Mouse (Mus musculus) retina, postnatal 1 day (tissue): ENCODE data around the gene Klk15.
"Not testable (repeated sequence)": the region's sequence is repeated elsewhere in the genome, so short reads cannot be mapped to it uniquely, and the experiment has no call there.

Experiments
- DNase-seq: peaks from one replicate; pipeline ENCODE4 v3.0.0-alpha.2; 2012

The Klk15 gene

GRCm38 (mm10) chr7:43933440-43933839 is at the start of gene Klk15:
TSS of gene Klk15 (plus strand) at chr7:43933740.
- no peak for DNase-seq

DNA sequence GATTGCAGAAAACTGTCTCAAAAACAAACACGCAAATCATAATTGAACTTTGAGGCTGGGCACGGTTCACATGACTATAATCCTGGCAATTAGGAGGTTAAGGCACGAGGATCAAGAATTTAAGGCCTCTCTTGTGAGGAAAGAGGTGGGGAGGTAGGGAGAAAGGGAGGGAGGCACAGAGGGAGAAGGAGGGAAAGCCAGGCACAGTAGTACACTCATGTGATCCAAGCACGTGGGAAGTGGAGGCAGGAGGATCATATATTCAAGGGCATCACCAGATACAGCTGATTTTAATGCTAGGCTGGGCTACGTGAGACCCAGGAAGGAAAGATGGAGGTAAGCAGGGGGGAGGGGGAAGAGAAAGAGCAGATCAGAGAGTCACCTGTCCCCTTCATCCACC is 42.2 kb upstream of the Klk15 start:
- no peak for DNase-seq

DNA sequence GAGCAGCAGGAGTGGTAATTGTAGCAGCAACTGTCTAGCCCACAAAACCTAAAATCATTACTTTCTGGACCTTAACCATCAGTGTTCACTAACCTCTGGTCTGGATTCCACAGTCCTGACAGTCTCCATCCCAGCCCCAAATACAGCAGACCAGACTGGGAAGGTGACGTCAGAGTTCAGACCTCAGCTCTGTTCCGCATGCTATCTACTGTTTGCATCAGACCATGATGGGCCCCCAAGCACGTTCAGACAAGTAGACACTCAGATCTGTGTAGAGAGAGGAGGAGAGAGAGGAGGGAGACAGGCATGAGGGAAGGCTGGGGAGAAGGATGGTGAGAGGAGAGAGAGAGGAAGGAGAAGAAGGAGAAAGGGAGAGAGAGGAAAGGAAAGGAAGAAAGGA is 41.8 kb upstream of the Klk15 start:
- DNase-seq: no peak

DNA sequence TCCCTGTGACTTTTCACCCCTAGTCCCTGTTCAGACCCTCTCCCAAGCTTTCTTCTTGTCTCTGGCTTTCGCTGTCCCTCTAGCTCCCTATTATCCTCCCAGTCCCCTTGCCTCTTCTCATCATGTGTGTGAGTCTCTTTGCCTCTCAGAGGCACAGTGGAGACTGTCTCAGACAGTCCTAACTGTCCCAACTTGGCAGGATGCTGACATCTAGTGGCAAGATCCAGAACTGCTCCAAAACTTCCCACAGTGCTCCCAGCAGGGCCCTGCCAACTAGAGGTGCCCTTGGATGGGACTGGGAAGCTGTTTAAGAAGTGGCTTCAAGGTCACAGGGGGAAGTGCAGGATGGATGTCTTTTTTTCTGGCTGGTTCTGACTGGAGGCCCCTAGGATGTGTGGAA is 38.7 kb upstream of the Klk15 start:
- DNase-seq: peak; percentile 87

GRCm38 (mm10) chr7:43914821-43915220 is 18.7 kb upstream of the Klk15 start:
- DNase-seq: no peak

DNA sequence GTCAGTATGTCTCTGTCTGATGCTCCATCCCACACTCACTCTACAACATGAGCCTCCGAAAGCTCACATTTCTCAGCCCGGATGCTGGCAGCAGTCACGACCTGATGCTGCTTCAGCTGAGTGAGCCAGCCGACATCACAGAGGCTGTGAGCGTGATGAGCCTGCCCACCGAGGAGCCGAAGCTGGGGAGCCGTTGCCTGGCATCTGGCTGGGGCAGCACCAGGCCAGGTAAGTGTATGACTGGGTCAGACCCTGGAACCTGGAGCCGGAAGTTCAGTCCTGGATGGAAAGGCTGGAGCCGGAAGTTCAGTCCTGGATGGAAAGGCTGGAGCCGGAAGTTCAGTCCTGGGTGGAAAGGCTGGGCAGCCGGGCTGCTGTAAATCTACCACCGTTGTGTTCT is 15.1 kb upstream of the Klk15 start:
- no peak for DNase-seq

GRCm38 (mm10) chr7:43918871-43919270 is 14.7 kb upstream of the Klk15 start:
- no peak for DNase-seq

DNA sequence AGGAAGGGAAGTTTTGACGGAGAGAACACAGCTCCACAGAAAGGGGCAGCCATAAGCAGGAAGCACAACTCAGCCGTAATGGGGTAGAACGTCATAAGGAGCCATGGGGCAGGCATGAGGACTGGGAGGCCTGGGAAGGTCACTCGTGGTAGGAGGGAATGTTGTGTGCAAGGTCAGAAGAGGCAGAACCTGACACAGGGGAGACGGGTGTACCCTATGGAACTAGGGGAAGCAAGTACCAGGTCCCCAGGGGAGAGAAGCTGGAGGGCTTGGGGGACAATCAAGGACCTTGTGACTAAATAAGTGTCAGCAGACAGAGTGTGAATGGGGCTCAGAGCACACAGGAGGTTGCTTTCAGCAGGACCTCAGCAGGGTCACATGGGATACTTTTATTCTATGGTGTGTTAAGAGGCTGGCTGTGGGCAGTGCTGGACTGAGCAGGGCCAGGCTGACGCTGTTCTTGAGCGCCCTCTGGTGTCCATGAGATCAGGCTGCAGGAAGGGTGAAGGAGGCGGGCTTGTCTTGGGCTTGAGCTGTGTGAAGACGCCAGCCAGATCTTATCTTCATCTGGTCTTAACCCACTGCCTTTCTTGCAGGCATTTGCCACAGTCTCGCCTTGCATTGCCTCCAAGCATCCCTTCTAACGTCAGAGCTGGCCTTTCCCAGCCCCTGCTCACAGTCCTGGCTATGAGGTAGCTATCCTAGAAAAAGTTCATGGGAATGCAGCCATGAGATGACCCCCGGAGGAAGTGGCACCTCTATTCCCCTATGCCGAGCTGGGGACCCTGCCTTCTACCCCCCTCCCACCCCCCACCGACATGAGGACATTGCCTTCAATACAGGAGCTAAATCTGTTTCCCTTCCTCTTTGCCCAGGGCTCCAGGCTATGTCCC is 13.7 kb upstream of the Klk15 start:
- DNase-seq: peak; percentile 79

- DNase-seq: no peak
Observed at GRCm38 (mm10) chr7:43920582-43920981, 13.0 kb upstream of the Klk15 start.

- no peak for DNase-seq
Observed at GRCm38 (mm10) chr7:43921087-43921486, 12.5 kb upstream of the Klk15 start.

DNA sequence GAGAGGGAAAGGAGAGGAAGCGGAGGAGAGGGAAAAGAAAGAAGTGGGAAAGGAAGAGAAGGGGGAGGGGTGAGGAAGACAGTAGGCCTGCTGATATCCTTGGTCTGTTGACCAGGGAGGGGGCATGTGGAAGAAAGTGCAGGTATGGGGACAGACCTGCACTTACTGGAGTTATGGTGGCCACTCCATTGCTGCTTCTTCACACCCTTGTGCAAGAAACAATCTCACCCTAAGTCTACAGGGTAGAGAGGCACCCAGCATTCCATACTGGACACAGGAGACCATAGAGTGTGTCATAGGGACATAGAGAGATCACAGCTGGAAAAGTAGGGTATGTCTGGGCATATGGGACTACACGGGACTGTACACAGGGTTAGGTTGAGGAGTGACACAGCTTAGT is 11.6 kb upstream of the Klk15 start:
- no peak for DNase-seq

DNA sequence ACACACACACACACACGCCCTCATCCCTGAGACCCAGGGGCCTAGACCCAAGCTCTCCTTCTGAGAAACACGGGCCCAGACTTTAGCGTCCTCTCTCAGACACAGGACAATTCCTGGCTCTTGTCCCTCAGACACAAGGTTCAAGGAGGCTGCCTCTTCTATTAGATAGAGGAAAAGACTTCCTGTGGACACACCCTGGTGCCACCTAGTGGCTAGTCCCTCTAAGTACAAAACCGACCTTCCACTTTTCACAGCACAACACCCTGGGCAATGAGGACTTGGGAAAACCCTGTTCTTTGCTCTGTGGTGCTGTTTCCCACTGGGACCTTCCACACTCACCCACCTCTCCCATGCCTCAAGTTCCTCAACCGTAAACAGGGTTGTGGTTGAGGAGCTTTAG is 7.6 kb upstream of the Klk15 start:
- DNase-seq: peak; percentile 36

DNA sequence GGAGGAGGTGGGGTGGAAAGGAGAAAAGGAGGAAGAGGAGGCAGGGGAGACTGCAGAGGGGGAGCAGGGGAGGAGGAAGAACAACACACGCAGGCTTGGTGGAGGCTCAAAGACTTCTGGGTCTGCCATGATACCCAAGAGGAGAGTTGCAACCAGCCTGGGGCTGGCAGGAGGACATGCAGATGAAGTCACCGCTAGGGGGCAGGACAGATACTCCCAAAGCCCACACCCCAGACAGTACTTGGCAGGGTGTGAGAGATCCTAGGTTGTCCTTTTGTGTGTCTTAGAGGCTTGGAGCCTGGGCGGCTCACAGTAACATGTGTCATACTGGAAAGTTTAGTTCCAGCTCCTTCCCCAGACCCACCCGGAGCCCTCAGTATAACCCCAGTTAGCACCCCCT is 5.0 kb upstream of the Klk15 start:
- DNase-seq: peak; percentile 45

DNA sequence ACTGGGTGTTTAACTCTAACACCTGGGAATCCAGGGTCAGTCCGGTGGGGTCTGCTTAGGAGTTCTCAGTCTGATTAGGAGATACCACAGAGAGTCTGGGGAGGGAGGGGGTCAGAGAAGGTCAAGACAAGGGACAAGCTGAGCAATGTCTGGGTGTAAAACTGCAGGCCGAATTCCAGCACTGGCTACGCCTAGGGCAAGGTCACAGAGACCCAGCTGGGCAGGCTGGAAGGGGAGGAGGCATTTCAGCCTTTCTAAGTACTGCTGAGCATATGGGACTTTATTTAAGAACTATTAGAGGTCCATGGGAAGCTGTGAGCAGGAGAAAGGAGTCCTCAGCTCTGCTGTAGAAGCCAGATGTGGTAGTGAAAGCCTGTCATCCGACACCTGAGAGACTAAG is 1.2 kb upstream of the Klk15 start:
- DNase-seq: no peak

- DNase-seq: no peak
Observed at GRCm38 (mm10) chr7:43934747-43935146, 1.2 kb downstream of the Klk15 start.

DNA sequence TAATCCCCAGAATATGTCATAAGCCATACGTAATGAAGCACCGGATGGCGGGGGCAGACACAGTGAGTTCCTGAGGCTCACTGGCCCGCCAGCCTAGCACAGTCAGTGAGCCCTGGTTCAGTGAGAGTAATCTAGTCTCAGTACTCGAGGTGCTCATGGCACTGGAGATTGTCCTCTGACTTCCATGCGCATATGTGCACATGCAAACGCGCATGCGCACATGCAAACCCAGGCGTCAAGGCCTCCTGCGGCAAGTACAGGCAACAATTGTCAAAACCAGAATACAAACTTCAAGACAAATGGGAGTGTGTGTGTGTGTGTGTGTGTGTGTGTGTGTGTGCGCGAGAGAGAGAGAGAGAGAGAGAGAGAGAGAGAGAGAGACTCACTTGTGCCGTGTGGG is 3.0 kb downstream of the Klk15 start:
- no peak for DNase-seq

DNA sequence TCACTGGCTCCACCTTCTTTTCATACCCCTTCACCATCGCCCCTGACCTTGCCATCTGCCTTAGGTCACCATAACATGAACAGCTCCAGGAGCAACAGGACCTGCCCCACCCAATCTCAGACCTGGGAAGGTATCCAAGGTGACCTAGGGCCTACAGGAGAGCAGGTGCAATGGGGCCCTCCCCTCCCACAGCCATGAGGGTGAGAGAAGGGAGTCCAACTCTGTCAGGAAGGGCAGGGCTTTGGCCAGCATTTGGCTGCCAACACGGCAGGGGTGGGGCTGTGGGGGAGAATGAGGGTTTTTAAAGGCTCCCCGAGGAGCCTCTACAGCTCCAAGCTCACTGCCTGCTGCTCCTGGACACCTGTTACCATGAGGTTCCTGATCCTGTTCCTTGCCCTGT is 8.8 kb downstream of the Klk15 start:
- DNase-seq: not testable (repeated sequence)

DNA sequence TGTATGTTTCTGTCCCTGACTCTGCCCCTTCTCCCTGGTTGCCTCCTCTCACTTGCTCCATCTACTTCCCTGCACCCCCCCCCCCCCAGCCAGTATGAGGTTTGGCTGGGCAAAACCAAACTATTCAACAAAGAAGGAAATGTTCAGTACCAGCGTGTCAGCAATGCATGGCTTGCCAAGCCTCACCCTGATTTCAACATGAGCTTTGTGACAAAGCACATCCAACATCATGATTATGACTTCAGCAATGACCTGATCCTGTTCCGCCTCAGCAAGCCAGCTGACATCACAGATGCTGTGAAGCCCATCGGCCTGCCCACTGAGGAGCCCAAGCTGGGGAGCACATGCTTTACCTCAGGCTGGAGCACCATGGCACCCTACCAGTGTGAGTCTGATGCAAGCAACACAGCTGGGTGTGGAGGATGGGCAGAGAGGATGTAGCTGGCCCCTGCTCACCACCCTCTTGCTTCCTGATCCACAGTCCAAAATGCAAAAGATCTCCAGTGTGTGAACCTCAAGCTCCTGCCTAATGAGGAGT is 11.3 kb downstream of the Klk15 start:
- DNase-seq: no peak

- no peak for DNase-seq
Observed at GRCm38 (mm10) chr7:43950364-43950763, 16.8 kb downstream of the Klk15 start, which contains the start of gene Klk1b8. TSS of gene Klk1b8 (plus strand) at chr7:43950664.

DNA sequence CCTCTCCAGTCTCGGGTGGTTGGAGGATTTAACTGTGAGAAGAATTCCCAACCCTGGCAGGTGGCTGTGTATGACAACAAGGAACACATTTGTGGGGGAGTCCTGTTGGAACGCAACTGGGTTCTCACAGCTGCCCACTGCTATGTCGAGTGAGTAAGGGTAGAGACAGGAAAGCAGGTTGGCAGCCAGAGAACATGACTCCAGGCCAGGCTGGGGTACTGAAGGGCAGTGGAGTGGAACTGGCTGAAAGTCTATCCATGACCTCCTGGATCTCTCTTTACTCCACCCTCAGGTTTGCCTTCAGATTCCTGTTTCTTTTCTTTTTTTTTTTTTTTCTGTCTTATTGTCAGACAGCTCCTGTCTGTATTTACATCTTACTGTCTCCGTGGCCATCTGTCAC is 19.2 kb downstream of the Klk15 start:
- no peak for DNase-seq

- no peak for DNase-seq
Observed at GRCm38 (mm10) chr7:43966451-43966850, 32.9 kb downstream of the Klk15 start, which contains the start of gene Klk1b1. TSS of gene Klk1b1 (plus strand) at chr7:43966751.

- DNase-seq: no peak
Observed at GRCm38 (mm10) chr7:43967058-43967457, 33.5 kb downstream of the Klk15 start.

DNA sequence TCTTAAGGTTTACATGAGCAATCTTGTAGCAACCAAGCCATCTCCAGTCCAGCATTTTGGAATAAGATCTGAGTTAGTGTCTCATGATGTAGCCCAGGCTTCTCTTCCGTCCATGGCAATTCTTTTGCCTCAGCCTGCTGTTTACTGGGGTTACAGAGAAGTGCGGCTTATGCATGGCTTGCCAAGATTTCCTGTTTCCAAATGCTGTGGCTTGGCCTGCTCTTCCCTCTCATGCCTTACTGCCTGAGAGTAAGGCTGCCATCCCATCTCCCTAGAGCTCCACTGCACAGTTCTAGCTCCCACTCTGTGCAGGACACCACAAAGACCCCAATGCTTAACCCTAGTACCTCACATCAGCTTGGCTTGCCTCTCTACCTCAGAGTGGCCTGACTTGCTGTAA is 34.1 kb downstream of the Klk15 start:
- no peak for DNase-seq

DNA sequence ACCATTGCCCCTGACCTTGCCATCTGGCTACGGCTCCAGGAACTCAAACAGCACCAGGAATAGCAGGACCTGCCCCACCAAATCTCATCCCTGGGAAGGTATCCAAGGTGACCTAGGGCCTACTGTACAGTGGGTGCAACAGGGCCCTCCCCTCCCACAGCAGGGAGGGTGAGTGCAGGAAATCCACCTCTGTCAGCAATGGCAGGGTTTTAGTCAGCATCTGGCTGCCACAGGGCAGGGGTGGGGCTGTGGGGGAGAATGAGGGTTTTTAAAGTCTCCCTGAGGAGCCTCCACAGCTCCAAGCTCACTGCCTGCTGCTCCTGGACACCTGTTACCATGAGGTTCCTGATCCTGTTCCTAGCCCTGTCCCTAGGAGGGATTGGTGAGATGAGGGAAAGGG is 42.2 kb downstream of the Klk15 start, which contains the start of gene Klk1b9:
Klk1b9 (plus strand) TSS at position 301 of the 400 bp plus-strand sequence.
- DNase-seq: not testable (repeated sequence)
